Mouse (Mus musculus): ENCODE measurements around the gene Ddias.

Ddias gene

GRCm38 (mm10) chr7:92866526-92866925 lies 7.5 kb downstream of the Ddias start:
- DNase-seq (ENCODE audit: low spot score in 2 of 2), result no peak

GRCm38 (mm10) chr7:92848246-92848645 lies 25.8 kb downstream of the Ddias start:
- no peak for DNase-seq (ENCODE audit: low spot score in 2 of 2)

- no peak for DNase-seq (ENCODE audit: low spot score in 2 of 2)
These were observed 31.8 kb downstream of the Ddias start for GRCm38 (mm10) chr7:92842254-92842653.

- DNase-seq (ENCODE audit: low spot score in 2 of 2), result no peak
These were observed 36.1 kb downstream of the Ddias start for GRCm38 (mm10) chr7:92837907-92838306.

GRCm38 (mm10) chr7:92837226-92837625 lies 36.8 kb downstream of the Ddias start:
- DNase-seq (ENCODE audit: low spot score in 2 of 2), result no peak

GRCm38 (mm10) chr7:92836447-92836846 lies 37.6 kb downstream of the Ddias start:
- DNase-seq (ENCODE audit: low spot score in 2 of 2), result no peak

- no peak for DNase-seq (ENCODE audit: low spot score in 2 of 2)
These were observed 39.7 kb downstream of the Ddias start for GRCm38 (mm10) chr7:92834391-92834790.

- DNase-seq (ENCODE audit: low spot score in 2 of 2), result no peak
These were observed 41.7 kb downstream of the Ddias start for GRCm38 (mm10) chr7:92832395-92832794.

- DNase-seq (ENCODE audit: low spot score in 2 of 2), result peak in 1 of 2 experiments; percentile 33
These were observed 46.1 kb downstream of the Ddias start for GRCm38 (mm10) chr7:92827981-92828380.

GRCm38 (mm10) chr7:92826248-92826647 lies 47.8 kb downstream of the Ddias start:
- DNase-seq (ENCODE audit: low spot score in 2 of 2), result no peak

GRCm38 (mm10) chr7:92822409-92823101 lies 51.5 kb downstream of the Ddias start:
- no peak for DNase-seq (ENCODE audit: low spot score in 2 of 2)

GRCm38 (mm10) chr7:92821871-92822270 lies 52.2 kb downstream of the Ddias start:
- peak in 1 of 2 experiments; percentile 7 for DNase-seq (ENCODE audit: low spot score in 2 of 2)

- no peak for DNase-seq (ENCODE audit: low spot score in 2 of 2)
These were observed 53.0 kb downstream of the Ddias start for GRCm38 (mm10) chr7:92820941-92821465.

GRCm38 (mm10) chr7:92820410-92820809 lies 53.6 kb downstream of the Ddias start:
- no peak for DNase-seq (ENCODE audit: low spot score in 2 of 2)

GRCm38 (mm10) chr7:92819656-92820055 lies 54.4 kb downstream of the Ddias start:
- DNase-seq (ENCODE audit: low spot score in 2 of 2), result no peak

GRCm38 (mm10) chr7:92817886-92818285 lies 56.2 kb downstream of the Ddias start:
- DNase-seq (ENCODE audit: low spot score in 2 of 2), result no peak

GRCm38 (mm10) chr7:92817242-92817641 lies 56.8 kb downstream of the Ddias start:
- DNase-seq (ENCODE audit: low spot score in 2 of 2), result no peak

GRCm38 (mm10) chr7:92811667-92812279 lies 62.3 kb downstream of the Ddias start:
- DNase-seq (ENCODE audit: low spot score in 2 of 2), result no peak

All from heart, adult 9 months (tissue).